Mouse (Mus musculus): ENCODE data around the gene Olfm4.

GRCm38 (mm10) chr14:79990547-79990946 is 6.7 kb downstream of the Olfm4 start:
- TF ChIP-seq CTCF (IDR thresholded peaks at IDR 0.05; ENCODE audit: borderline replicate concordance, extremely low read depth, insufficient read depth, insufficient read length) (no peak), POLR2A (IDR thresholded peaks at IDR 0.05; ENCODE audit: borderline replicate concordance, extremely low read depth, insufficient read depth, insufficient read length, poor library complexity, severe bottlenecking) (no peak)

Measured in brain, embryonic 14.5 days (tissue).